Mouse (Mus musculus): ENCODE measurements at regions not wholly inside any gene's neighbourhood (a gene's known extent, or its start where the extent isn't known, plus 50 kb on each side); places are given as distances from the start of the nearest gene placed in this dataset.

DNA sequence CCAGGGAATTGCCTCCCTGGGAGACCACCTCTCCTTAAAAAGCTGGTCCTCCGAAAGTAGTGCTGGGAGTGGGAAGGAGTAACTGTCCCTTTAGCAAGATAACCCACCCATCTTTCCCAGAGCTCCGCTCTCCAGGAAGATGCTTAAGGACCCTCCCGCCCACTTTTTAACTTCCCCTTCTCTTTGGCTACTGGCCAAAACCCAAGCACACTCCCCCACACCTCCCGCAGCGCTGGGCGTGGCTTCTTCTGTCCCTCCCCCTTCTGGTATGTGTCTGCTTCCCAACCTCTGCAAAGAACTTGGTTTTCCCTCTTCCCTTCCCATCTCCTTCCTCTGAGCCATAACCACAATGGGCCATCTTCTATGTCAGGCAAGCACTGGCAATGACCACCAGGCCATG is 85.4 kb downstream of the Rpap3 start:
- no peak for DNase-seq (ENCODE audit: low spot score in 2 of 2)

DNA sequence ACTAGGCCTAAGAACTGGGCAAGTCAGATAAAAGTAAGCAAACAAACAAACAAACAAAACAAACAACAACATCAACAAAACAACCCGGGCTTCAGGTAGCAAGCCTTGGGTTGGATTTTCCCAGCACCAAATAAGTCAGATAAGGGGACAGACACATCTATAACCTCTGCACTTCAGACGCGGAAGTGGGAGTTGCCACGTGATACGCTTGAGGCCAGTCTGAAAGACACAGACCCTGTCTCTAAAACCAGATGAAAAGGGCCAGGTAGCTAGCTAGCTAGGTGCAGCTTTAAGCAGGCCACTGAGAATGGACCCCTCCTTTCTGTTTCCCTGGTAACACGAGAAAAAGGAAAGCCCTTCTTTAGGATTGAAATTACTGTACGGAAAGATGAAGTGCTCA is 85.9 kb downstream of the Rpap3 start:
- no peak for DNase-seq (ENCODE audit: low spot score in 2 of 2)

DNA sequence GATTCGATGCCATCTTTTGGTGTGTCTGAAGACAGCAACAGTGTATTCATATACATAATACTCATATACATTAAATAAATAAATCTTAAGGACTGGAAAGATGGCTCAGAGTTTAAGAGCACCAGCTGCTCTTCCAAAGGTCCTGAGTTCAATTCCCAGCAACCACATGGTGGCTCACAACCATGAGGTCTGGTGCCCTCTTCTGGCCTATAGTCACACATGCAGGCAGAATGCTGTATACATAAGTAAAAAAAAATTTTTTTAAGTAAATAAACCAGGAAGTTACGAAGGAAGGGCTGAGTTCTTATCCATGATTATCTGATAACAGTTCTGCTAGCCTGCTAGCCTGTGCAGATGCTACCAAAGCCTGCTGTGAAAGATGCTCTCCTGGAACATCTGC is 93.3 kb downstream of the Rpap3 start:
- DNase-seq (ENCODE audit: low spot score in 2 of 2): no peak

DNA sequence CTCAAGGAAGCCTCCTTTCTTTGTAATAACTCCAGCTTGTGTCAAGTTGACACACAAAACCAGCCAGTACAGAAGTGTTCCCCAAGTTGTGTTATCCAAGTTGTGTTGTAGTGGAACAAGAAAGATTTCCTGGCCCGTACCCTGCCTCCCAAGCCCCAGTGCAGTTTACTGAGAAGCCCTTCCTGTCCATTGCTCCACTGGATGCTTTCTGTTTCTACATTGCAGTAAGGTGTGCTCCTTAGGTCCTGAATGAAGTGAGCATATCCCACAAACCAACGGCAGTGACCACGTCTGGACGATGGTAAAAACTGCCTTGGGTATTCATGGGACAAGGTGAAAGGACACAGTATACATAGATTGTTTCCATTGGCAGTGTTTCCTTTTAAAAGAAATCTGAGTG is 94.9 kb downstream of the Rpap3 start:
- DNase-seq (ENCODE audit: low spot score in 2 of 2): no peak

DNA sequence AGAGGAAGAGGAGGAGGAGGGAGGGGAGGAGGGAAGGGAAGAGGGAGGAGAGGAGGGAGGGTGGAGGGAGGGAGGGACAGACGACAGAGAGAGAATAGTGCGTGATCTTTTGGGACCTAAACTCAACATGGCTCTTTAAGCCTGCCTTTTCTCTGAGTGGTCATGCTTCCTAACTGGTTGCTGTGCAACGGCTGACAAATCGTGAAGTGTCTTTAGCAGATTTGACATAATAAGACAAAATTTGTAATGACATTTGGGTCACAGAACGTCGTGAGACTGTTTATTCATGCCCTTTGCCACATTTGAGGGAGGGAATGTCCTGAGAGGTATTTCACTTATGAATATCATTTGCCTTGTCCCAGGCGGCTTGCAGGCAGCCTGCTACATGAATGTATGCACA is 96.1 kb downstream of the Rpap3 start:
- no peak for DNase-seq (ENCODE audit: low spot score in 2 of 2)

DNA sequence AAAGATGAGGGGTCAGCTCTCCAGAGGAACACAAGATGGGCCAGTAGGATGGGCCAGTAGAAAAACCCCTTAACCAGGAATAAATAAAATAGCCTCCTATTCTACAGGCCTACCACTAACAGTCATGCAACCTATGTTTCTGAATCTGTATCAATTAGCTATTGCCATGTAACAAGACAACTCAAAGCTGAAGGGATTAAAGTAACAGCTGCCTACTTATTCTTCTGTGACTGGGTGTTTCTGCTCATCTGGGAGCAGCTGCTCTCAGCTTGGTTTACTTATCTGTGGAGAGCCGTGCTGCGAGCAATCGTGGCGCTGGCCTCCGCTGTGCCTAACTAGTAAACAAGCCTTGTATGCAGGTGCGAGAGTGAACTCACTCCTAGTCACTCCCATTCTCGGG is 97.0 kb downstream of the Rpap3 start:
- no peak for DNase-seq (ENCODE audit: low spot score in 2 of 2)

DNA sequence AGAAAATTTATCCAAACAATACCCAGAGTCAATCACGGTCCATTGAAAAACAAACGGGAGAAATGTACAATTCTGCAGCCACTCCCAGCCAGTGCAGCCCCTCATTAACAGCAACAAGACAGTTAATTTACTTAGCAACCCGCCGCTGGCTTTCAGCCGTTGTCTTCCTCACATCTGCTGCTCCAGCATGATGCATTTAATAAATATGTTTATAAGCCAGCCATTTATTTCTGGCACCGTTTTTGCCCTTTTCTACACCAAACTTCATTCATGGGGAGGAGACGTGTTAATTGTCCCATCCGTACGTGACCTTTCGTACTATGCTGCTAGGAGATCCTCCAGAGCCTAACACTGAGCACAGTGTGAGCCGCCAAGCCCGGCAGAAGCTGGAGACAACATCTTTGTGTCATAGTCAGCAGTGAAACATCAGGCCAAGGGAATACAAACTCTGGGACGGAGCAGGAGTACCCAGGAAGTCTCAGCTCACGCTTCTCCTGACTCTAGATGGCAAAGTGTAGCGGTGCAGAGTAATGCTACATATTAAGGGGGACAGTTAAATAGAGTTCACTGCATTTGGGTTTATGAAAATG is 97.9 kb downstream of the Rpap3 start:
- DNase-seq (ENCODE audit: low spot score in 2 of 2): no peak

DNA sequence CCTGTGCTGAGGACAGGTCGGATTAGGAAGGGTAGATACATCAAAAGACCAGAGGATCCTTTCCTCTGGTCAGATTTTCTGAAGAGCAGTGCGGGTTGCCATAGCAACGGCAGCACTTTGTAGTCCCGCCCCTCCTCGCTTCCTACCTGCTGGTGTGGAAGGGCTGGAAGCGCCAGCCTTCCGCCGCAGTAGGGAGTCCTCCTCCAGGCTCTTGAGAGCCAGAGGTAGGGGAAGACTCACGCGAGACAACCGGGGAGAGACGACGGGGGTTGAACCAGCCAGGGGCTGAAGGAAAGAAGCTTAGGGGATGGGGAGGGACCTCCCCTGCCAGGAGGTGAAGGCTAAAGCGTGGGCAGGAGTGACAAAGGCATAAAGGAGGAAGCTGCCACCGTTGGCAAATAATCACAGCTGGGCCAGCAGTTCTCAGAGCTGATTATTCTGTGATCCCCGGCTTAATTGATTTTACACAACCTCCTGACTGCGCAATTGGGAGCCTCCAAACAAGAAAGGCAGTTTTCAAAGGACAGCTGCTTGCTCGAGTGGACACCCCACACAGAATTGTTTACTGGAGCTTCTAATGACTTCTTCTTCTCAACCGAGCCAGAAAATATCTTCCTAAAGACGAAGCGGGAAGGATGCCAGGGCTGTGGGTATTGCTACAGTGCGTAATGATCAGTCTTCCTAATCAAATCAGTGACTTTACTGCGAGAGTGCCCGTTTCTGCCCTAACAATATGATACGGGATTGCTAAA is 98.8 kb downstream of the Rpap3 start:
- DNase-seq (ENCODE audit: low spot score in 2 of 2): peak; percentile 58 to 67

DNA sequence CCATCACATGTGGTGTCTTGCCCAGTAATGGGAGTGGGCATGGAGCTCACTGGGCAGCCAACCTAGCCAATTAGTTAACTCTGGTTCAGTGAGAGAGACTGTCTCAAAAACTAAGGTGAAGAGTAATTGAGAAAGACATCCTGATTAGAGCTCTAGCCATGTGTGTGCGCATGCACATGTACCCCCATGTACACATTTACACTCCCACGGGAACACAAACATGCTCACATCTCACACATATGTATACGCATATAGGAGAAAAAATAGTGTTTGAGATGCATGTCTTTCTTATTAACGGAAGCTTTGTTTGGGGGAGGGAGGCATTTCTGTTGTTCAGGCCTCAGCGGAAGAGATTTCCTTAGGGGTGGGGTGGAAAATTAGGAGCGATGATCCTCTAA is 99.4 kb downstream of the Rpap3 start:
- no peak for DNase-seq (ENCODE audit: low spot score in 2 of 2)

DNA sequence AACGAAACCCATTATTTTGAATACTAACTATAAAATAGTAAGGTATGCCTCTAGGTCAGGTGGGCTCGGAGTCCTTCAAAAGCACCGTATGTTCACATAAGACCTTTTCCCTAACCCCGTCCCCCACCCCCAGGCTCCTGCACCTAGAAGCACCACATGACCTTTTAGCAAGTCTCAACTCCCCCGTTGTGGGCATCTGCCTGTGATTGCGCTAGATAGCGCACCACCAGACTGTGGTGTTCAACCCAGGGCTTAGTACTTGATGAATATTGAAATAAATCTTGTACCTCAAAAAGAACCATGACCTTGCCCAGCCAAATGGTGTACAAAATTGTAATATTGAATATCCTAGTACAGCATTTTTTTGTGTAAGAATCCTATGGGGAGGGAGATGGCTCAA is 99.8 kb downstream of the Rpap3 start:
- no peak for DNase-seq (ENCODE audit: low spot score in 2 of 2)

DNA sequence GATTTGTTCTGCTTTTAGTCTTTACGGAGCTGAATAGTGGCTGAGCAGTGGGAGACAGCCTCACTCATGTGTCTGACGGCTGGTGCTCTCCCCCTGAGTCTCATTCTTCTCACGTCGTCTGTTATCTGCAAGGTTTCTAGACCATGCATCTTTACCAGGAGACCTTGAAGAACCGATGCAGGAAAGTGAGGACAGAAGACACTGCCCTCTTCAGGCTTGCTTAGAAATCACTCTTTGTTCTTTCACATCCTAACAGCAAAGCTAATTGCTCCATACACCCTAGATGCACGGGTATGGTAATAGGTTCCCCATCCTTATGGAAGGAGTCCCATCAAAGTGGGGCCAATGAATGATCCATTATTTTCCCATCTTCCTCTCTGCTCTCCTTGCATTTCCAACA is 102.1 kb downstream of the Rpap3 start:
- DNase-seq (ENCODE audit: low spot score in 2 of 2): no peak

DNA sequence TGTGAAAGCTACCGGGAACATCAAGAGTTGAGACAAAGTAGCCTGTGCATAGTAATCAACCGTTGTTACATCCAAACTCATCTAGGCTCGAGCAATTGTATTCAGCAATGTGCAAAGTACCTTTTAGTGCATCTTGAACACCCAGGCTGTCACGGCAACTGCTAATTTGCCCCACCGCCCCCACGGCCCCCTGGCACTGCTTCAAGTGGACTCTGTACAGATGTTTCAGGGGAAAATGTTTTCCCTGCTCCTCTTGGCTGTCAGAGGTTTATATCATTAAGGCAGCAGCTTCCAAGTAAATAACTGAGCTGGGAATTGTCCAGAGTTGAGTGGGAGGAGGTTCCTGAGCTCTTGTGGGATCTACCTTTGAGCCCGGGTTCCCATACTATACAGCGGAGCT is 107.4 kb downstream of the Rpap3 start:
- DNase-seq (ENCODE audit: low spot score in 2 of 2): no peak

DNA sequence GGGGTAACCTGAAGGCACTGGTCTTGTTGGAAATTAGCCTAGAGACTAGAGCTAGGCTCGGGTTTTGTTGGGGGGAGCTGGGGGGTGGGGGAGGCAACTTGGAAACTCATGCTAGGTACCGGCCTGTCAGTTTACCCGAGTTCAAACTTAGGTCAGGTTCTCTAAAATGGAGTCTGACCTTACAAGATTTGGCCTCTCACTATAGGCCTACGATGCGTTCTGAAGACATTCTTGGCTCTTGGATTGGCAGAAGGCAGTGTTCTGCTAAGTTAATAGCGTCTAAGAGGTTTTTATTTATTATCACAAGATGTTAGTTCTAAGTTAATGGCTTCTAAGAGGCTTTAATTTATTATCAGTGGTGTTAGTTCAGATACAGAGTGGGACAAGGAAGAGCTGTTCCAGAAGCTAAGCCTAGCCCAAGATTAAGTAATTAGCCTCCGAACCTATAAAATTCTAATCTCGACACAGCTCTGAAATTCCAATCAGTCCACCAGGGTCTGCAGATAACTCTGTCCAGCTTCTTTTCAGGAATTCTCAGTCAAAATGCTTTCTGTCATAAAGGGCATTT is 109.0 kb downstream of the Rpap3 start:
- no peak for DNase-seq (ENCODE audit: low spot score in 2 of 2)

DNA sequence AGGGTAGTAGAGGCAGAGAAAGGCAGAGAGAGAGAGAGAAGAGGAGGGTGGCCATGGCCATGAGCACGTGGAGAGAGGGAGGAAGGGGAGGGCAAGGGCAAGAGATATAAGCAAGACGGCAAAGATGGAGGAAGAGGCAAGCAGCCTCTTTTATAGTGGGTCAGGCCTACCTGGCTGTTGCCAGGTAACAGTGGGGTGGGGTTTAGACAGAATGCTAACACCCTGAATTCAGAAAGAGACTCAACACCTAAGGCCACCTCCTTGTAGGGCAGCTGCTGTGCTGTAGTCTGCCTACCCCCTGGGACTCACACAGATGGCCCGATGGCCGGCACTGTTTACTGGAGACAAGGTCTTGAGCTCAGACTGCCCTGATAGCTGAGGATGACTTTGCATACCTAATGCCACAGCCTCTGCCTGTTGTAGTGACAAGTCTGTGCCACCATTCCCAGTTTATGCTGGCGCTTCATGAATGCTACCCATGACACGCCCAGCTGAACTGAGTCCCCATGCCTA is 110.3 kb downstream of the Rpap3 start:
- no peak for DNase-seq (ENCODE audit: low spot score in 2 of 2)

DNA sequence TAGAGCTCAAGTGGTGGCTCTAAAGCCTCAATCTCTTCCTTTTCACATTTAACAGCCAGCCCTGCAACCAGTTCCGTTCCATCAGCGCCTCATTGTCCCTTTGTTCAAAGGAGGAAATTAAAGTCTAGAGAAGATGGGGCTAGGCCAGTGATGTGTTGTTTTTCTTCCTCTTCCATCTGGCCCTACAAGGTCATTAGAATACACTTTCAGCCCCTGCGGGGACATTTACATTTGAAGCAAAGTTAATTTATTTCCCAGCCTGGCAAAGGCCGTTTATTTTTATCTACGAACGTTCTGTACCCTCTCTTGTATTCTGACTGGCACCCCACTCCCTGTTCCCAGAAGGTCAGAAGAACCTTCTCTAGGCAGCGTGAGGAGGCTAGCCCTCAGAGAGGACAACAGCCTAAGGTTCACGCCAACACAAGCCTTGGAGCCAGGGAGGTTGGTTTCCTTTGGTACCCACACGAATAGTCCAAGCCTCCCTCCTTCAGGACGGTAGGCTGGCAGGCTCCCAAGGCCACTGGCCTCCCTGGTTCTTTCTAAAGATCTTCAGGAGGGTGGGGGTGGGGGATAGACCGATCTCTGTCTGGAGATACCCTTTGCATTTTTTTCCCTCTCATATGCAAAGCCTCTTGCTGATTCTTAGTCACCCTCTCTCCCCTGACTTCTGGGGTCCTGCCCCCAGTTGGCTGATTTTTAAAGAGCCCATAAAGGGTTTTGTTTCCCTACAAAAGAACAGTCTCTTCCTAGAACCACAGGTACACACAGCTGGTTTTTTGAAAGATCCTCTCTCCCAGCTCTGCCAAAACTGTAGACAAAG is 111.6 kb downstream of the Rpap3 start:
- DNase-seq (ENCODE audit: low spot score in 2 of 2): no peak

DNA sequence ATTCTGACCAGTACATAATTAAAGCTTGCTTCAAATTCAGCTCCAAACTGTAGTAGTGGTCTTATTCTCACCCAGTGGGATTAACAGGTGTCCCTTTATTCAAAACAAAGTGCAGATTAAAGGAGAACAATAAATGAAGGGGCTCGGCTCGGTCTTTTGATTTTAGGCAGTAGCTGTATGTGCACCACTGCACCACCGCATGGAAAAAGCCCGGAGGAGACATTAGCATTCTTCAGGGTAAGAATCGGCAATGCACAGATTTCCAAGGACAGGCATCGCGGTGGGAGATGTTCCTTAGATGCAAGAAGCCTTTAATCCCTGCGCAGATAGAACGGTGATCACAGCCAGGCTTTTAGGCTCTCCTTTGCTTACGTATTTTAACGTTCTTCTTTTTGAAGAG is 112.8 kb downstream of the Rpap3 start:
- no peak for DNase-seq (ENCODE audit: low spot score in 2 of 2)

DNA sequence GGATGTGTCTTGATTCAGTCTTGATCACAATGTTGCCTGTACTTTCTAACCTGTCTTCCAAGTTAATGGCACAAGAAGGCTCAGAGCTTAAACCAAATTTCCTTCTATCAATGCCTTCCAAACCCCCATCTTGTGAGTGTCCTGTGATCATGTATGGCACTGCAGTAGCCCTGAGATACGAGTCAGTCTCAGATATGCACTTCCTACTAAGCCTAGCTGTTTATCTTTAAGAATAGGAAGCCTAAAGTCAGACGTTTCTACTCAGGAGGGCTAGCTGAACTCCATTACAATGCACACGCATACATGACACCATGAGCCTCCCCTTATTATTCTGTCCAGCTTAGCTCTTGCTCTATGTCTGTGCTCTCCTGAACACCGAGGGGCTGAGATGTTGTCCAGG is 114.2 kb downstream of the Rpap3 start:
- no peak for DNase-seq (ENCODE audit: low spot score in 2 of 2)

DNA sequence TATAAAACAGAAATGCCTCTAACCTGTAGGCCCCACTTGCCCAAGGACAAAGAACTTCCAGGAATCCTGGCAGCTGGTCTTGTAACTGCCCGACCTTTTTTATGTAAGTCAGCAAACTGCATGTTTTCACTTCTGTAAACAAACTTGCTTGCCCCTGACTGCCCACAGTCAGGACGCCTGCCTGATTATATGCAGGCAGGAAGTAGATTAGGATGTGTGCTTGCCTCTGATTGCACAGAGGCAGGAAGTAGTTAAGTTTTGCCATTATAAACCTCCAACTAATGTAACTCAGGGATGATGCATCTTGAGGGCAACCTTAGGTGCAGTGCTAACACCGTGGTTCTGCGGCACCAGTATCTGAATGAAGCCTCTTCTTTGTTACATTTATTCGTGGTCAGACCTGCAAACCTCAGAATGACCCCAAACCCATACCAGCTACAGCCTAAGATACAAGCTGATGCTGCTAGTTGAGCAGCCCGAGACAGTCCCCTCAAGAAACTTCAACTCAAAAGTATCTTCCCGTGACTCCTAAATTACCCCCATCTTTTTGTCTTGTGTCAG is 114.8 kb downstream of the Rpap3 start:
- no peak for DNase-seq (ENCODE audit: low spot score in 2 of 2)

DNA sequence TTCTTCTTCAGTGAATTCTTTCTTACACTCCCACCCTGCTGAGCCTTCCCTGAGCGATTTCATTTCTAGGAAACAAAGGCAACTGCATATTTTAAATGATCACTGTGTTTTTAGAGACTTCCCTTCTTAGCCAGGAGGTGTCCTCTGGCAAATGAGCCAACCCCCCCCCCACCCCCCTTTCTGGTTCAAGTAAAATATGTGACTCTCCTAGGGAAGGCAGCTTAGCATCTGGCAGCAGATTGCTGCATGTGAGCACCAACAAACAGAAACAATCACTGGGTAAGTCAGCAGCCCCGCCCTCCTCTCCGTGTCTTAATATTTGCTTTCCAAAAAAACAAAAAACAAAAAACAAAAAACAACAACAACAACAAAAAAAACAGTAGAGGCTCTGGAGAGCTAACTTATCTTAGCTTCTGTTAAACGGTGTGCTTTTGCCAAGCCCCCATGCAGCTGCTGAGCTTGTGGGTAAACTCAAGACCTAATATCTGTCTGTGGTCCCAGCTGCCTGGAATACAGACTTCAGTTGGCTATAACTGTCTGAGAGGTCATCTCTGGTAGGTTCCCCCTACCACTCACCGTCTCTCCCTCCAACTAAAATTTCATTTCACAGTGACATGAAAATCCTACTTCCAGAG is 117.9 kb downstream of the Rpap3 start:
- DNase-seq (ENCODE audit: low spot score in 2 of 2): no peak

DNA sequence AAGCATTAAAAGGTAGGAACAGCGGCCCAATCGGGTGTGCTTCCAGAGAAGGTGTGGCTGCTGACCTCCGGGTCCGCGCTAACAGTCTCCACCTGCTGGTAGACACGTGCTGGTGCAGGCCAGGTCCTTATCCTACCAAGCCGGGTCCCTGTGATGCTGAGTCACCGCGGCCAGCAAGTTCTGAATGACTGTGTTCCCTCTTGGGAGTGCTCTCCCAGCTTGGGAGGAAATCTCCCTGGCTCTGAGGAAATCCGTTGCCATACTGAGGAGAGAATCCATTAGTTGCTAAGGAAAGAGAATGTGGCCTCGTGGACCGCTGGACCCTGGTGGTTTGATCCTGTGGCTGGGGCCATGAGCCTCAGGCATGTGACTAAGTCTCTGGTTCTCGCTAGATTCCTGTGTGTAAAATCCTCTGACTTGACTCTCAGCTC is 123.9 kb downstream of the Rpap3 start:
- DNase-seq (ENCODE audit: low spot score in 2 of 2): peak; percentile 60 to 66

DNA sequence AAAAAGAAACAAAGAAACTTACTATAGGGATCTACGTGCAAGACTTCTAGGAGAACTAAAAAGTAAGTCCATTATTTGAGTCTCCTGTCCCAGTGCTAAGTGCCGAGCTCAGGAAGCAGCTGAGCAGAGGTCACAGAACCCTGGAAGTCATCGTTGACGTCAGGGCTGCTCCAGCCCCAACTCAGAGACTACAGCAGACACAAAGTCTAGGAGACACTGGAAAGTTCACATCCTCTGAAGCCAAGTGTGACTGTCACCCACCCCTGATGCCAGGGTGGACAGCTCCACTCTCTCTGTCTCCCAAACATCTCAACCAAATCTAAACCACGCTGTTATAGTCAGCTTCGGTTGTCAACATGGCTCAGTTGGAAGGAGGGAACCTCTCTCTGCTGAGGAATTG is 124.9 kb downstream of the Rpap3 start:
- DNase-seq (ENCODE audit: low spot score in 2 of 2): no peak

DNA sequence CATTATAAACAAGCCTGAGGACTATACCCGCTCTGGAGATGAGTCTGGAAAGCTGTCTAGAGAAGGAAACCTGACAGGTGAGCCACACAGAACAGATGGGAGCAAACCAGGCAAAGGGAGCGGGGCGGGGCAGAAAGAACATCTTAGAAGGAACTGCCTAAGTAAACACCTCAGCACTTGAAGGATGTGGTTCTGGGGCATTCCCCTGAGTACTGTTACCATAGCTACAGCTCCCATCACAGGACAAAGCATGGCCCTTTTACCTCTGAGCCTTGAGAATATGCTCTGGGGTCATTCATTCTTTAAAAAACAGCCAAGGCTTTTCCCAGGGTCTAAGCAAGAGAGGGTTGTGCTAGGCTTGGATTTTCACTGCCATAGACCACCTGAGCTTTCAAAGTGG is 127.6 kb downstream of the Rpap3 start:
- DNase-seq (ENCODE audit: low spot score in 2 of 2): no peak

Measured in frontal cortex, postnatal 36 days (tissue).